Mouse (Mus musculus) telencephalon, adult 2 months (tissue): Measurements from ENCODE around the gene Rasgrp2.

Source experiments
- DNase-seq: peaks from one replicate; pipeline ENCODE4 v3.0.0-alpha.2; 2011; ENCODE audit warnings: low read depth, low spot score

The Rasgrp2 gene

DNA sequence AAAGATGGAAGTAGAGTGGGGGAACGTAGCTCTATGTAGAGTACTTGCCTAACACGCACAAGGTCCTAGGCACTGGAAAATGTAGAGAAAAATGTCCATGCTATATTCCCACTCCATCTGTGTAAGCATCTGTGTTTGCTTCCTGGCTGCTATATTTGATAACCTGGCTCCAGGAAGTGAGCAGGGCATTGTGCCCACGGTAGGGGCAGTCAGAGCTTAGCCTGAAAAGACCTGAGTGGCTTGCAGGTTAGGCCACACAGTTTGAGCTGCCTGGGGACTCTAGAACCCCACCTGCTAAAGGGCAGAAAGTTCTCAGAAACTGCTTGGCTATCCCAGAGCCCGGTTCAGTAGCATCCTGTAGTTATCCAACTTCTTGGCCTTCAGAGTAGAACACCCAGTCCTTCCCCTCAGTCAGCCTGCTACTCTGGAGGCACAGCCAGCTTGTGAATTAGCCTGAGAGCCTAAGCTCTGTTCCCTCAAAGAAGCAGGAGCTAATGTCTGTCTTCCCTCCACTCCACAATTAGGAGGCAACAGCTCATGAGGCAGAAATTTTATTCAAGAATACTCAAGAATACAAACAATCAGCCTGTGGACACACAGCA lies 16.7 kb upstream of the Rasgrp2 start:
- DNase-seq: no peak

DNA sequence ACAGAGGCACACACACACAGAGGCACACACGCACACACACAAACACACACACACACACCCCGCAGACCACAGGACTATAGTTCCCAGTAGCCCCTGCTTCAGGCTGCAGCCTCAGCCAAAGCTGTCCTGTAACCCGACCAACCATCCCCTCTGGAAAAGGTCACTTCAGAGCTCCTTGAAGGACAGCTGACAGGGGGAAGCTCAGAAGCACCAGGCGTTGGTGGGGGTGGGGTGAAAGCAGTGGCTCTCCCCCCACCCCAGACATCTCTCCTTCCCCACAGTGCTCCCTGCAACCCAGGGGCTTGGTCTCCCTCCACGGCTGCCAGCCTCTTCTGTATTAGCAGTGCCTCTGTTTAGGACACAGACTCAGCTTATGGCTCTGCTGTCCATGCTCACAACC lies 15.7 kb upstream of the Rasgrp2 start:
- DNase-seq: no peak

DNA sequence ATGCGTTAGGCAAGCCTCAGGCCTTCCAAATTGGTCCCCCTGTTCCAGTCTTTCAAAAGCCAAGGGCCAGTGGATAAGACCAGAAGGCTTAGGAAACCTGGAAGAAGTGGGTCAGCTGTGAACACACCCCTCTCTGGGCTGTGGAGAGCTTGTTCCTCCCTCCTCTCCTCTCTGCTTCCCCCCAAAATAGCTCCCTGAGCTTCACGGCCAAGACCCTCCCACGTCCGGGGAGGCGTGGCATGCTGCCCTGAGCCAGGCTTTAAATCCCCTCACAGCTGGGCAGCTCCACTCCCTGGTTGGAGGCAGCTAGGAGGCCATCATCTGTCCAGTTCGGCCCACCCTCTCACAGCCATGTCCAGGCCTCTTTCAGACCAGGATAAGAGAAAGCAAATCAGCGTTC lies 15.0 kb upstream of the Rasgrp2 start, which contains the start of gene Pygm:
Gene Pygm, plus strand, starts transcription at position 272 of the 400 bp plus-strand sequence.
- peak; percentile 35 for DNase-seq

DNA sequence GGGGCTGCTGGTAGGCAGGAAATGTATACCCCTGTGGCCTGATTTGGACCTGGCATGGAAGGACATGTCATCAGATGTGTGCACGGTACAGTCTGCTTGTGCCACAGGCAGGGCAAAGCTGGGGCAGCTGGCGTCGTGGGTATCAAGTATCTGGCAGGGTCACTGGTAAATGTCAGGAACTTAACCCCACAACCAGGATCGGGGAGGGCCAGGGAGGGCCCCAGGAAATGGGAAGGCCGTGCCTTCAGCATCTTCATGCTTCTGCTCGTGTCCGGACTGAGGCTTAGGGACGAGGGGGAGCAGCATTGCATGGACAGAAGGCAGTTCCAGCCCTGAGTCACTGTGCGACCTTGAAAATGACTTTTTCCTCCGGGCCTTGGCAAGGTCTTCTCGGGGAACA lies 14.2 kb upstream of the Rasgrp2 start:
- no peak for DNase-seq

DNA sequence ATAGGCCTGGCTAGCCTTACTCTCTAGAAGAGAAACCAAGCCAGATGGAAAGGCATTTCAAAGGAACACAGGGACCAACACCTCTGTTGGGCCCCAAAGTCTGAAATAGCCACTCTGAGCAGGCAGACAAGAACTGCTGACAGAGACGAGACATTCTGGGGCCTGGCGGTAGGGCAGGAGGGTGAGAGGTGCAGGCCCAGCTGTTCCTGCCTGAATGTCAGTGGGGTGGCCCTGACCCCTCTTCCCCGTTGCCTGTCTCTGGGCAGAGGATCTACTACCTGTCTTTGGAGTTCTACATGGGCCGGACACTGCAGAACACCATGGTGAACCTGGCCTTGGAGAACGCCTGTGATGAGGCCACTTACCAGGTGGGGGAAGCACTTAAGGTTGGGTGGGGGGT lies 13.7 kb upstream of the Rasgrp2 start:
- no peak for DNase-seq

DNA sequence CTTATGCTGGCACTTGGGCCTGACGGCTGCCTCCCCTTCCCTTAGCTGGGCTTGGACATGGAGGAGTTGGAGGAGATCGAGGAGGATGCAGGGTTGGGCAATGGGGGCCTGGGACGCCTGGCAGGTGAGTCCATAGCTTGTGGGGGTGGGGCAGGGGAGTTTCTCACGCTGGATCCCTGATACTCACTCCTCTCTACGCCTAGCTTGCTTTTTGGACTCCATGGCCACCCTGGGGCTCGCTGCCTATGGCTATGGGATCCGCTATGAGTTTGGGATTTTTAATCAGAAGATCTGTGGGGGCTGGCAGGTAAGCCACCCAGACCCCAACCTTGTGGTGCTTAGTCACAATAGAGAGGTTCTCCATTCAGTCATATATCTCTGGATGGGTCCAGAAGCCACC lies 13.3 kb upstream of the Rasgrp2 start:
- no peak for DNase-seq

DNA sequence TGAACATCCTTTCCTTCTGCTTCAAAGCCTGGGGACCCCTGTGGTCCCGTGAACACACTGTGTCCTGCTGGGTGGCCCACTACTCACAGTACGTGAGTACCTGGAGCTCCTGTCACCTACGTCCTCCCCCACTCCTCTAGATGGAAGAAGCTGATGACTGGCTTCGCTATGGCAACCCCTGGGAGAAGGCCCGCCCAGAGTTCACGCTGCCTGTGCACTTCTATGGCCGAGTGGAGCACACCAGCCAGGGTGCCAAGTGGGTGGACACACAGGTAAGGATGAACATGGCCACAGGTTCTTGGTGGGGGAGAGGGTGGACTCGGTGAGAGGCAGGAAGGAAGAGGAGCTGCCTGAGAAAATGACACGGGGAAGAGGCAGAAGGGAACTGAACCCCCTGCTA lies 12.9 kb upstream of the Rasgrp2 start:
- DNase-seq: no peak

DNA sequence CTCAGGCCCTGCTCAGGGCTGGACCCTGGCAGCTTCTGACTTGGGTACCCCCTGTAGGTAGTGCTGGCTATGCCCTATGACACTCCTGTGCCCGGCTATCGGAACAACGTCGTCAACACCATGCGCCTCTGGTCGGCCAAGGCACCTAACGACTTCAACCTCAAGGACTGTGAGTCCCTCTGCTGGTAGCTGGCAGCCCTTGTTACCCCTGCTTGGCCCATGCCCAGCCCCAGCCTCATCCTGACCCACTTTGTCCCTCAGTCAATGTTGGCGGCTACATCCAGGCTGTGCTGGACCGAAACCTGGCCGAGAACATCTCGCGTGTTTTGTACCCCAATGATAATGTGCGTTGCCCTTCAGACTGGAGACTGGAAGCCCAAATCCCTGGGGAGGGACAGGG lies 11.1 kb upstream of the Rasgrp2 start:
- DNase-seq: no peak

DNA sequence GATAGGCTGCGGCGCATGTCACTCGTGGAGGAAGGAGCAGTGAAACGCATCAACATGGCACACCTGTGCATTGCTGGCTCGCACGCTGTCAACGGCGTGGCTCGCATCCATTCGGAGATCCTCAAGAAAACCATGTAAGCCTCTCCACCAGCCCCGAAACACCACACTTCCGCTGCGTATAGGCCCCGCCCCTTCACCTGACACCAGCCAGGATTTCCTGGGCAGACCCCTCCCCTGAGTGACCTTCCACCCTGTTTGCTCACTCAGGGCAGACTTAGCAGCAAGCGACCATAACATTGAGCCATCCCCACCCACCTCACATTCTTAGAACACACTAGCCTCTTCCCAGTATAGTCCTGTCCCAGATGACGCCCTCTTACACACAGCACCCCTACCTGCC lies 9.3 kb upstream of the Rasgrp2 start:
- no peak for DNase-seq

DNA sequence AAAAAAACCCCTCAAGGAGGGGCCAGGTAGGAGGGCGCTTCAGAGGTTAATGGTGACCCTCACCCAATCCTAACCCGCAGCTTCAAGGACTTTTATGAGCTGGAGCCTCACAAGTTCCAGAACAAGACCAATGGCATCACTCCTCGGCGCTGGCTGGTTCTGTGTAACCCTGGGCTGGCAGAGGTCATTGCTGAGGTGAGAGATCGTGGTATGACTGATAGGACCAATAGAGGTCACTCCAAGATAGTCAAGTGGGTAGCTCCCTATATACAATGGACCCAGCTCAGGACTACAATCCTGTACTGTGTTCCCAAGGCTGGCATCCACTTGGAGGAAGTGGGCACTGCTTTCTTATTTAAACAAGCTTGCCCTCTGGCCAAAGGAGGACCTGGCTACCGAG lies 8.9 kb upstream of the Rasgrp2 start:
- no peak for DNase-seq

DNA sequence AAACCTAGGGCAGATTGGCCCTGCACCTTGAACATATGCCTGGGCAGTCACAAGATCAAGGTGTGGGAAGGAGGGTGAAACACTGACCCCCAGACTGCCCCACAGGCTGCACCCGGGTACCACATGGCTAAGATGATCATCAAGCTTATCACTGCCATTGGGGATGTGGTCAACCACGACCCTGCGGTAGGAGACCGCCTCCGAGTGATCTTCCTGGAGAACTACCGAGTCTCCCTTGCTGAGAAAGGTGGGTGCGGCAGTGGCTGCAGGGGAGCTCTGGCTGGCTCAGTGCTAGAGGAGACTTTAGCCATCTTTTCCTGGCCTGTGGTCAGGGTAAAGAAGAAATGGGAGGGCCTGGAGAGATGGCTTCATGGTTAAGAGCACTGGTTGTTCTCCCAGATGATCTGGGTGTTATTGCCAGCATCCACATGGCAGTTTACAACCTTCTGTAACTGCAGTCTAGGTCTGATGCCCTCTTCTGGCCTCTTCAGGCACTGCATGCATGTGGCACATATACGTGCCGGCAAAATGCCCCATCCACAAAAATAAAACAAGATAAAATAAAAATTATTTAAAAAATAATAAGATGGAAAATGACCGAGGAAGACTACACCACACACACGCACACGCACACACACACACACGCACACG lies 6.3 kb upstream of the Rasgrp2 start:
- no peak for DNase-seq

DNA sequence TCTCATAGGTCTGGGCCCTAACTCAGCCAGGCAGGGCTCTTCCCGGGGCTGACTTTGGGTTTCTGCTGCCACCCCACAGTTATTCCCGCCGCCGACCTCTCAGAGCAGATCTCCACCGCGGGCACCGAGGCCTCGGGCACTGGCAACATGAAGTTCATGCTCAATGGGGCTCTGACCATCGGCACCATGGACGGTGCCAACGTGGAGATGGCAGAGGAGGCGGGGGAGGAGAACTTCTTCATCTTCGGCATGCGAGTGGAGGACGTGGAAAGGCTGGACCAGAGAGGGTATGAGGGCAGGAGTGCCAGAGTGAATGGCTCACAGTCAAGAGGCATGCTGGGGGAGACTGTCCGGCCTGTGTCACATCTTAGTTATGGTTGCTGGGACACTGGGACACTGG lies 5.5 kb upstream of the Rasgrp2 start:
- DNase-seq: no peak

DNA sequence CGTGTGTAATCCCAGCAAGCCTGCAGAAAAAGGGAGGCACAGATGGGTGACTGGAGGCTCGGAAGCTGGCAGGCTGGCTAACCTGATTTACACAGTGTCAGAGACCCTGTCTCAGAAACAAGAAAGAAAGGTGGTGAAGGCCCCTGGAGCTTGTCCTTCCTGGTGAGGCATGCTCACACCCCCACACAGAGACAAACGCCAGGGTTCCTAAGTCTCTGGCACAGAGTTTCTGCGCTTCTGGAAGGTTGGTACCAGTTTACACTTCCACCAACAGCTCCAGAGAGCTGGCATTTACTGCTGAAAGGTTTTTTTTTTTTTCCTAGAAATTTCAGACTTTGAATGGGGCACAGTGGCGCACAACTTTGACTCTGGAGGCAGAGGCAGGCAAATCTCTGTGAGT lies 2.9 kb upstream of the Rasgrp2 start:
- DNase-seq: no peak

DNA sequence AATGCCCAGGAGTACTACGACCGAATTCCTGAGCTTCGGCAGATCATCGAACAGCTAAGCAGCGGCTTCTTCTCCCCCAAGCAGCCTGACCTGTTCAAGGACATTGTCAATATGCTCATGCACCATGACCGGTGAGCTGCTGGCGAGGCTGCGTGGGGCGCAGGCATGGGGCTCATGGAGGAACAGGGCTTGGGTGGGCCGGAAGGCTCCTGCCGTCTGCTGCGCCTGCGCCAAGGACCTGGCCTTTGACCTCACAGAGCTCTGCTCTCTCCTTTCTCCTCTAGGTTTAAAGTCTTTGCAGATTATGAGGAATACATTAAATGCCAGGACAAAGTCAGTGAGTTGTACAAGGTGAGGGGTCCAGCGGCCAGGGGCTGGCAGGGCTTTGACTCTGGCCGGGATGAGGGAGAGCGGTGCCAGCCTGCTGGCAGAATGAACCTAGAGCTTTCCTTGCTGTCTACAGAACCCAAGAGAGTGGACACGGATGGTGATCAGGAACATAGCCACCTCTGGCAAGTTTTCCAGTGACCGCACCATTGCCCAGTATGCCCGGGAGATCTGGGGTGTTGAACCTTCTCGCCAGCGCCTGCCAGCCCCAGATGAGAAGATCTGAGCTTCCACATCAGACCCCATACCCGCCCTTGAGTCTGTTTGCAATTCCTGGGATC lies 1.4 kb upstream of the Rasgrp2 start:
- DNase-seq: no peak

DNA sequence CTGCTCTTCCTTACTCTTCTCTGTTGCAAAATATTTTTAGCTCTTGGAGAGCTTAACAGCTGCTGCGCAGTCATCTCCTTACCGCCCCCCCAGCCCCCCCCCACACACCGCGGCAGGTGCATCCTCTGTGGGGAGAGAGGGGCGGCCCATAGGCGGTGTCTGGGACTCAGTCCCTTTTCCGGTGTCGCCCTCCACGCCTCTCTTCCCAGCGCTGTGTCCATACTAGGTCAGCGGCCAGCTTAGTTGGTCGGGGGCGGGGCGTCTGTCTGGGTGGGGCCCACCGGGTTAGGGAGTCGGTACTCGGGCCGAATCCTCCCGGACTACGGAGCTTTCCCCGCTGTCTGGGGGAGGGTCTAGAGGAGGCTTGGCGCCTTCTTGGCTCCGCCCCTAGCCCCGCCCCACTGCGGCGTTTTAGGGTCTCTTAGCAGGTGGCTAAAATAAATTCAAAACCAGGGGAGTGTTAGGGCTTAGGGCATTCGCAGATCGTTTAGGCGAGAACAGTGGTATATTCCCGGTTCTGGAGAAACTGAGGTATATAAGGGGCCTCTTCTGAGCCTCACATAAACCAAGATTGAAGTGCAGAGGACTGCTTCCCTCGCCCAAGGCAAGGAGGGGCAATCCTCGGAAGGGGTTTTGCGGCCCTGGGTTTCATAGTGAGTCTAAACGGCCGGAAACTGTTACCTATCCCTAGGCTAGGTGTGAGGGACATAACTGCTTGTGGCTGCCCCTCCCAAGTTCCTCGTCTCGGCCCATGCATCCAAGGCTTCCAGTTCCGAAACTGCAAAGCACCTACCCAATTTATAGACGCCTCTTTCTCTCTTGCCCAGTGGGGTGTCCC lies 474 bp upstream of the Rasgrp2 start:
- DNase-seq: no peak

DNA sequence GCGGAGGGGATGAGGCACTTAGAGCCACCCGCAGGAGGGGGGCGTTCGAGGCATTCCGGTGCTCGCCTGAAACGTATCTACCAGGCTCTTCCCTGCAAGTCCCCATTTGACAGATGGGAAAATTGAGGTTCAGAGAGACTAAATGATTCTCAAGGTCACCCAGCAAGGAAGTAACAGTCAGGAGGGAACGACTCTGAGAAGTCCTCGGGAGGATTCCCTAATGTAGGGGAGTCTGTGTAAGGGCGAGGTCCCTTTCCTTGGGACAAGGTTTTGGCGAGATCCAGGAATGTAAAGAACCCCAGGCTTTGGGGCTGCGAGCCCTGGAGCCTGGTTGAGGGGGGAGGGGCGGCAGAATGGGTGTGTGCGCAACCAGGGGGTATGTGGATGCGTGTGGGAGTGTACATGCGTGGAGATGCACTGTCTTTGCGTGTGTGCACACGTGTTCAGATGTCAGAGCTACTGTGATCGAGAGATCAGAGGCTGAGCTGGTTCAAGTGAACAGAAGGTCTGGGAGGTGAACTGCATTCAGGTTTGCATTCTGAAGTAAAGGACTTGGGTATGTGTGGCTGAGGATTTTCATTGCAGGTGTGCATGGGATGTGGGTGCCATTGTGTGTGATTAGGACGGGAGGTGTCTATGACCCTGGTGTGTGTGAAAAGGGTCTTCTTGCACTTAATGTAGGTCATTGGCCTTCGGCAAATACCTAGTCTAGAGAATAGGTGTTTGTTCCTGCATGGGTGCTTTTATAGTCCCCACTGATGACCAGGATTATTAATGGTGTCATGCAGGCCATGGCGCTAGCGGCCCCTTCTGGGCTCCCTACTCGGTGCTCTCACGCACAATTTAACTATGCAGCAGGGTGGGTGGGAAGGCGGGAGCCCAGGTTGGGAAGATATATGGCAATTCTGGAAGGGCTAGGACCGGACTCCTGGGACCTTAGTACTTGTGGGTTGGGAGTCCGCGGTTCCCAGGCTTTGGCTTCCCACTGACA lies 1.3 kb downstream of the Rasgrp2 start:
- no peak for DNase-seq

DNA sequence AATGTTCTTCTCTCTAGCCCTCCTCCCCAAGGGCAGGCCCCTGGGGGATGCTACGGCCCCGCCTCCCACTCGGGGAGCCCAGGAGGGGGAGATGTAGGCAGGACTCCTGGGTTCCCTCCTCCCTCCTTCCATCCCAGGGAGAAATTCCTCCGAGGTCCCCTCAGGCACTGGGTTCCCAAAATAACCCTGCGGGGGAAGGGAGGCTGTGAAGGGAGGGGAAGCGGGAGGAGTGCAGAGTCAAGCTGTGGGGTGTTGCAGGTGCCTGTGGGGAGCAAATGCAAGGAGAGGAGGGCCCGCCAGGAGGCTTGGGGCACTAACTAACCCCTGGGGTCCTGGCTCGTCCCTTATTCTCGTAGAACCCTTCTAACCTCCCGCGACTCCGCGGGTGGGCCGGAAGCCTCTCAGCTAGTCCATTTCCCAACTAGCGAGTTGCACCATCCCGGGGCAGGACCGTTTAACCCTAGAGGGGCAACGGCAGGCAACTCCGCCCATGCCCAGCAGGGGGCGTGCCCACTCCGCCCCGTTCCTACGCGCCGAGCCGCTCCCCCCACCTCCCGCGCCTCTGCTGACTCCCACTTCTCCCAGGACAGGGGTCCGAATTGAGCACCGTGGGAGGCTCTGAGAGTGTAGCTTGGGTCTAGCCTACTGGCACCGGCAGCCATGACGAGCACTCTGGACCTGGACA lies 2.1 kb downstream of the Rasgrp2 start:
- no peak for DNase-seq

DNA sequence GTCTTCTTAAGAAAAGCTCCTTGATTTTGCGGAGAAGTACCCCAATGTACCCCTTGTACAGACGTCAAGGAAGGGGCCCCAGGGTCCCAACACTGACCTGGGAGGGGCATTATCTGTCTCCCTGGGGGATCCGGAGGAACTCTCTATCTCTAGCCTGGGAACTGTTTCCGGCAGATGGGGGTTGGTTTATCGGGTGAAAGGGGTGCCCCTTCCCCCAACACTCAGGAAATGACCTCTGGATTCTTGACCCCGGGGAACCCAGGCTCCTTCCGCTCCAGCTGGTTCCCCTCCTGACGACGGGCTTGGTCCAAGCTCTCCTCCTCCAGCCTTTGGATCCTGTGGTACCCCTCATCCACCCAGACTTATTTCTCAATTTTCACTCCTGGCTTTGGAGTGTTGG lies 2.8 kb downstream of the Rasgrp2 start:
- no peak for DNase-seq

DNA sequence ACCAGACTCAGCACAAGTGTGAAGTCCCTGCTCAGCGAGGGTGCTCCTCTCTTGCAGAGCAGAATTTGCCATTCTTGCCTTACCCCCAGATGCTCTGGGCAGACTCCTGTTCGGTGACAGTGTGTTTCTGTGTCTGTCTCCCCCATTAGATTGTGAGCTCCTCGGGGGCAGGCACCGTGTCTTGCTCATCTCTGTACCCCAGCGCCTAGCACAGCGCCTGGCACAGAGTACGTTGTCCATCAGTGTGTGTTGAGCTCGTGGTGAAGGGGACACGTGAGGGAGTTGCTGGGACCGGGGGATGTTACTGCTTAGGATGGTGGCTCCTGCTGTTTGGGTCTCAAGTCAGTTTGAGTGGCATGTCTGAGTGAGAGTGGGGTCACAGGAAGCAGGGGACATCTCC lies 4.7 kb downstream of the Rasgrp2 start:
- DNase-seq: no peak

DNA sequence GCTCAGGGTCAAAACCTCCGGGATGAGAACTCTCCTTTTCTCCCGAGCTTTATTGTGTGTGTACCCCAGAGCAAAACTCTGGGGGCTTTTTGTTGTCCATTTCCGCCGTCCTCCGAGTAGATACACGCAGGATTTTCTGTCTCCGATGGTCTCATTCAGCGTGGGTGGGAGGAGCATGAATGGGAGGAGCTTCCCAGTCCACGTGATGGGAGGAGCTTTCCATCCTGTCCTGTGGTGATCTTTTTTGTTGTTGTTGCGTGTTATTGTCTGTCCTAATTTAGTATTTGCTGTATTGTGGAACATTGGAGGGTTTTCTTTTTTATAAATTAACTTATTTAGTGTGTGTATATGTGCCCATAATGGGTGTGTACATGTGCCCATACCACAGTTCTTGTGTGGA lies 6.3 kb downstream of the Rasgrp2 start:
- DNase-seq: no peak

DNA sequence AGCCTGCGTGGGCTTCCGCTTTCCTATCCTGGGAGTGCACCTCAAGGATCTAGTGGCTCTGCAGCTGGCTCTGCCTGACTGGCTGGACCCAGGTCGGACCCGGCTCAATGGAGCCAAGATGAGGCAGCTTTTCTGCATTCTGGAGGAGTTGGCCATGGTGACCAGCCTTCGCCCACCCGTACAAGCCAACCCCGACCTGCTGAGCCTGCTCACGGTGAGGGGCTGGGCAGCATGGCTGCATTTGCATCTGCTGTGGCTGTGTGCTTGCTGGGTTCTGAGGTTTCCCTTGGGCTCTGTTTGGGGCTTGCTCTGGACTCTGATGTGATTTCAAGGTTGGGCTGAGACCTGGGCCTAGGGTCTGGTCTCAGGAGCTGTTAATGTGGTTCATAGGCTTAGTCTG lies 8.0 kb downstream of the Rasgrp2 start:
- no peak for DNase-seq
